Mouse (Mus musculus) layer of hippocampus, adult 9-11 months (tissue): Measurements from ENCODE around the gene Lgals12.
A peak's percentile ranks its signal among the peaks of the same experiment; 100 is the strongest.

ENCODE experiments used
- DNase-seq: peaks from one replicate; pipeline ENCODE4 v3.0.0; 2022

Lgals12 gene

GRCm38 (mm10) chr19:7606801-7607689, at the start of gene Lgals12:
Lgals12 (minus strand) TSS chr19:7607193.
- DNase-seq: no peak

- DNase-seq: no peak
These were observed 42.1 kb upstream of the Lgals12 start for GRCm38 (mm10) chr19:7648913-7649666.

- DNase-seq: no peak
These were observed 26.8 kb upstream of the Lgals12 start for GRCm38 (mm10) chr19:7633786-7634185.

GRCm38 (mm10) chr19:7633021-7633420, 26.0 kb upstream of the Lgals12 start:
- DNase-seq: no peak

GRCm38 (mm10) chr19:7617696-7618095, 10.7 kb upstream of the Lgals12 start:
- peak; percentile 50 for DNase-seq

GRCm38 (mm10) chr19:7617085-7617484, 10.1 kb upstream of the Lgals12 start:
- DNase-seq: no peak

GRCm38 (mm10) chr19:7616231-7616930, 9.4 kb upstream of the Lgals12 start:
- no peak for DNase-seq

GRCm38 (mm10) chr19:7613151-7613550, 6.2 kb upstream of the Lgals12 start:
- no peak for DNase-seq

GRCm38 (mm10) chr19:7611942-7612757, 5.2 kb upstream of the Lgals12 start, which contains the start of gene Hrasls5:
Hrasls5 (plus strand) TSS chr19:7612541.
- DNase-seq: peak; percentile 35

GRCm38 (mm10) chr19:7607690-7608201, 753 bp upstream of the Lgals12 start:
- no peak for DNase-seq

GRCm38 (mm10) chr19:7605930-7606783, 836 bp downstream of the Lgals12 start:
- peak; percentile 74 for DNase-seq

- DNase-seq: no peak
These were observed 2.0 kb downstream of the Lgals12 start for GRCm38 (mm10) chr19:7605013-7605412.

GRCm38 (mm10) chr19:7604107-7604506, 2.9 kb downstream of the Lgals12 start:
- no peak for DNase-seq

GRCm38 (mm10) chr19:7601551-7601950, 5.4 kb downstream of the Lgals12 start:
- DNase-seq: no peak

GRCm38 (mm10) chr19:7598481-7598880, 8.5 kb downstream of the Lgals12 start:
- DNase-seq: no peak

- peak; percentile 45 for DNase-seq
These were observed 11.5 kb downstream of the Lgals12 start for GRCm38 (mm10) chr19:7595534-7595933.

GRCm38 (mm10) chr19:7592018-7592417, 15.0 kb downstream of the Lgals12 start:
- DNase-seq: no peak

- peak; percentile 51 for DNase-seq
These were observed 16.2 kb downstream of the Lgals12 start for GRCm38 (mm10) chr19:7590795-7591194.

- no peak for DNase-seq
These were observed 21.2 kb downstream of the Lgals12 start for GRCm38 (mm10) chr19:7585764-7586163.

GRCm38 (mm10) chr19:7585279-7585678, 21.7 kb downstream of the Lgals12 start:
- DNase-seq: peak; percentile 38

GRCm38 (mm10) chr19:7583599-7583998, 23.4 kb downstream of the Lgals12 start:
- DNase-seq: no peak
